Mouse (Mus musculus) mature B cell (primary cell): ENCODE measurements around the gene Msln.

Source experiments
- in situ Hi-C: fragments of 300-500 bp; cut with MboI; formaldehyde crosslinking; loops from 2 replicates; pipeline ENCODE4 v1.14.3; 2019

Msln gene

GRCm38 (mm10) chr17:25754241-25754640 lies at the start of gene Msln:
Msln (minus strand) TSS chr17:25754378.
- in situ Hi-C loops, result no loop called here

- in situ Hi-C loops, result loop anchor here (5.0 kb wide), 1 partner anchor 36 kb away; no protein-coding TSS in a partner anchor
Observed at GRCm38 (mm10) chr17:25802825-25803517, 48.8 kb upstream of the Msln start.

- in situ Hi-C loops, result loop anchor here (5.0 kb wide), 1 partner anchor 34 kb away; no protein-coding TSS in a partner anchor
Observed at GRCm38 (mm10) chr17:25801029-25801428, 46.9 kb upstream of the Msln start.

GRCm38 (mm10) chr17:25796951-25797369 lies 42.8 kb upstream of the Msln start, which contains the start of gene Metrn:
Metrn (minus strand) TSS chr17:25797136.
- in situ Hi-C loops, result no loop called here

GRCm38 (mm10) chr17:25796211-25796771 lies 42.1 kb upstream of the Msln start:
- in situ Hi-C loops, result no loop called here

- in situ Hi-C loops, result no loop called here
Observed at GRCm38 (mm10) chr17:25795609-25796092, 41.5 kb upstream of the Msln start, which contains the start of gene AC134908.4. AC134908.4 (minus strand) TSS chr17:25795659.

GRCm38 (mm10) chr17:25794998-25795397 lies 40.8 kb upstream of the Msln start:
- in situ Hi-C loops, result no loop called here

GRCm38 (mm10) chr17:25794197-25794596 lies 40.0 kb upstream of the Msln start:
- in situ Hi-C loops, result no loop called here

- in situ Hi-C loops, result no loop called here
Observed at GRCm38 (mm10) chr17:25792615-25793014, 38.4 kb upstream of the Msln start, which contains the start of gene Fam173a. Fam173a (minus strand) TSS chr17:25792901.

GRCm38 (mm10) chr17:25791843-25792527 lies 37.8 kb upstream of the Msln start:
- in situ Hi-C loops, result no loop called here

GRCm38 (mm10) chr17:25791320-25791842 lies 37.2 kb upstream of the Msln start:
- in situ Hi-C loops, result no loop called here

GRCm38 (mm10) chr17:25786781-25787504 lies 32.8 kb upstream of the Msln start:
- in situ Hi-C loops, result no loop called here

GRCm38 (mm10) chr17:25786280-25786679 lies 32.1 kb upstream of the Msln start, which contains the start of gene Ccdc78:
Ccdc78 (plus strand) TSS chr17:25786580.
- in situ Hi-C loops, result no loop called here

- in situ Hi-C loops, result no loop called here
Observed at GRCm38 (mm10) chr17:25785281-25785745, 31.1 kb upstream of the Msln start, which contains the start of gene Haghl. Haghl (minus strand) TSS chr17:25785673.

- in situ Hi-C loops, result no loop called here
Observed at GRCm38 (mm10) chr17:25783861-25784574, 29.8 kb upstream of the Msln start.

GRCm38 (mm10) chr17:25783086-25783485 lies 28.9 kb upstream of the Msln start:
- in situ Hi-C loops, result no loop called here

- in situ Hi-C loops, result no loop called here
Observed at GRCm38 (mm10) chr17:25781339-25781738, 27.2 kb upstream of the Msln start.

GRCm38 (mm10) chr17:25777948-25778347 lies 23.8 kb upstream of the Msln start:
- in situ Hi-C loops, result no loop called here

GRCm38 (mm10) chr17:25775318-25776062 lies 21.3 kb upstream of the Msln start:
- in situ Hi-C loops, result no loop called here
